15 mouse cellular contexts compared by ENCODE assay signal in genomic region chr11:119833877-119834804, GRCm38 (mm10).
DNase-seq lines count a peak whose midpoint lies in the region; ATAC-seq and TF ChIP-seq lines count a peak whose summit lies in the region.
"Had no signal": no experiment of that assay in that cellular context is flagged by ENCODE, and none has a peak within 500 bp of the region (broad histone marks: within the 10 kb centered on the region; RNA-seq: fewer than 3 reads in every experiment).

No protein-coding gene starts in this region.

- TF ChIP-seq CTCF in E14TG2a.4 (conservative IDR thresholded peaks at IDR 0.05; ENCODE audit: low read length): no peak

- H3K4me1 ChIP-seq in hindbrain, embryonic 10.5 days (replicated peaks): peaks cover 31% of the 10 kb centered on the region
- H3K4me1 ChIP-seq in hindbrain, embryonic 16.5 days (ENCODE audit: control insufficient read depth, insufficient read depth, low read depth, low read length): no peaks in the 10 kb centered on the region
- peaks cover 15% of the 10 kb centered on the region for H3K4me1 ChIP-seq in E14TG2a.4 (replicated peaks; ENCODE audit: low read depth, low read length)
- H3K4me1 ChIP-seq: heart, embryonic 15.5 days had no signal

- H3K9me3 ChIP-seq in hindbrain, embryonic 10.5 days: no peaks in the 10 kb centered on the region
- no peaks in the 10 kb centered on the region for H3K9me3 ChIP-seq in hindbrain, embryonic 16.5 days (ENCODE audit: control insufficient read depth, low read length)
- no peaks in the 10 kb centered on the region for H3K9me3 ChIP-seq in E14TG2a.4 (ENCODE audit: low read length)
- H3K9me3 ChIP-seq: heart, embryonic 15.5 days; megakaryocyte, embryonic 14.5 days had no signal

- peak overlapping the region; percentile 62 for H3K27ac ChIP-seq in hindbrain, embryonic 10.5 days
- H3K27ac ChIP-seq in hindbrain, embryonic 16.5 days (ENCODE audit: low read depth, low read length): no peak overlapping the region
- H3K27ac ChIP-seq: heart, embryonic 15.5 days had no signal

- WGBS in hindbrain, embryonic 10.5 days: 73% methylated on average over 16 of the region's 16 CpGs
- WGBS in hindbrain, embryonic 16.5 days: 69% methylated on average over 16 of the region's 16 CpGs

- no peak overlapping the region for H3K4me3 ChIP-seq in hindbrain, embryonic 10.5 days
- no peak overlapping the region for H3K4me3 ChIP-seq in hindbrain, embryonic 16.5 days (ENCODE audit: low read length)
- 0 out of 2 replicates have a peak overlapping the region, but pooled peaks have one; percentile 21 for H3K4me3 ChIP-seq in E14TG2a.4 (replicated peaks; ENCODE audit: low read length)
- H3K4me3 ChIP-seq: heart, embryonic 15.5 days; megakaryocyte, embryonic 14.5 days had no signal

- no peak overlapping the region for H3K4me2 ChIP-seq in hindbrain, embryonic 16.5 days (ENCODE audit: low read length)
- H3K4me2 ChIP-seq: heart, embryonic 15.5 days; lung, embryonic 14.5 days had no signal

- no peaks in the 10 kb centered on the region for H3K27me3 ChIP-seq in hindbrain, embryonic 10.5 days (ENCODE audit: insufficient read depth, poor library complexity, severe bottlenecking)
- H3K27me3 ChIP-seq in hindbrain, embryonic 16.5 days (replicated peaks; ENCODE audit: control insufficient read depth, insufficient read depth, low read length): no peaks in the 10 kb centered on the region
- no peaks in the 10 kb centered on the region for H3K27me3 ChIP-seq in E14TG2a.4 (ENCODE audit: insufficient read depth, low read length)
- H3K27me3 ChIP-seq: CH12.LX; heart, embryonic 15.5 days; megakaryocyte, embryonic 14.5 days had no signal

- peaks cover 7% of the 10 kb centered on the region for H3K36me3 ChIP-seq in hindbrain, embryonic 10.5 days
- peaks cover 2% of the 10 kb centered on the region; the same call in 1 of the 2 replicates for H3K36me3 ChIP-seq in hindbrain, embryonic 16.5 days (ENCODE audit: control insufficient read depth, insufficient read depth, low read length)
- peaks cover 71% of the 10 kb centered on the region for H3K36me3 ChIP-seq in E14TG2a.4 (ENCODE audit: insufficient read depth, low read length)

- no peak for ATAC-seq in hindbrain, embryonic 16.5 days

- H3K9ac ChIP-seq in hindbrain, embryonic 16.5 days (ENCODE audit: low read depth, low read length): no peak overlapping the region
- H3K9ac ChIP-seq: heart, embryonic 15.5 days; lung, embryonic 14.5 days had no signal

- no peak for DNase-seq in hindbrain, embryonic 10.5 days (ENCODE audit: low spot score)
- peak; percentile 19 for DNase-seq in T-cell, adult 2 months (ENCODE audit: low spot score)
- peak; percentile 31 for DNase-seq in testis, postnatal 14 days (ENCODE audit: low spot score)
- no peak for DNase-seq in c-Kit-positive CD71-positive TER-119-positive erythroid progenitor cells, embryonic 14.5 days (ENCODE audit: low spot score)
- no peak for DNase-seq in frontal cortex, postnatal 14 days (ENCODE audit: low spot score in 2 of 2)
- DNase-seq in ovary, adult 18-20 months (ENCODE audit: low spot score): no peak
- DNase-seq: cerebellum, adult 2 months; gastrocnemius, postnatal 36 days; kidney, postnatal 25 days; lung, embryonic 14.5 days had no signal

Comparison
In these comparisons a context has a peak if more than half of its experiments do, and no peak if none do; other contexts are left out.
1. DNase-seq: peak in T-cell, adult 2 months (single experiment) and testis, postnatal 14 days (single experiment); none in hindbrain, embryonic 10.5 days (single experiment), c-Kit-positive CD71-positive TER-119-positive erythroid progenitor cells, embryonic 14.5 days (single experiment), frontal cortex, postnatal 14 days (0 of 2) and ovary, adult 18-20 months (single experiment).